Comparison of ENCODE assay signal across 20 mouse cellular contexts in genomic region chr9:116795240-116795955, GRCm38 (mm10).
"Had no signal": no experiment of that assay in that cellular context is flagged by ENCODE, and none has a peak within 500 bp of the region (broad histone marks: within the 10 kb centered on the region; RNA-seq: fewer than 3 reads in every experiment).

No protein-coding gene starts in this region.

- H3K4me2 ChIP-seq: kidney, embryonic 15.5 days; limb, embryonic 12.5 days; limb, embryonic 15.5 days; liver, embryonic 11.5 days; lung, embryonic 14.5 days; midbrain, embryonic 12.5 days; midbrain, embryonic 15.5 days; neural tube, embryonic 13.5 days had no signal

- H3K27me3 ChIP-seq: kidney, embryonic 15.5 days; limb, embryonic 12.5 days; limb, embryonic 15.5 days; midbrain, embryonic 12.5 days; midbrain, embryonic 15.5 days; neural tube, embryonic 13.5 days had no signal

- ATAC-seq: liver, postnatal 0 days; lung, postnatal 0 days; midbrain, embryonic 15.5 days had no signal

- H3K9ac ChIP-seq: kidney, embryonic 15.5 days; limb, embryonic 12.5 days; limb, embryonic 15.5 days; liver, embryonic 14.5 days; liver, postnatal 0 days; lung, embryonic 14.5 days; midbrain, embryonic 12.5 days; midbrain, embryonic 15.5 days; neural tube, embryonic 13.5 days had no signal

- H3K4me3 ChIP-seq: kidney, embryonic 15.5 days; limb, embryonic 12.5 days; limb, embryonic 15.5 days; midbrain, embryonic 12.5 days; midbrain, embryonic 15.5 days; myocyte; neural tube, embryonic 13.5 days had no signal

- H3K27ac ChIP-seq: kidney, embryonic 15.5 days; limb, embryonic 12.5 days; limb, embryonic 15.5 days; liver, embryonic 14.5 days; macrophage; midbrain, embryonic 12.5 days; midbrain, embryonic 15.5 days; neural tube, embryonic 13.5 days had no signal

- DNase-seq: kidney, postnatal 10 days; kidney, postnatal 36 days; left cerebral cortex, postnatal 4 days; liver, postnatal 0 days; lung, embryonic 14.5 days; retina, postnatal 1 day; right cerebral cortex, postnatal 25 days; thymus, adult 18-20 months; thymus, postnatal 4 days had no signal

- H3K9me3 ChIP-seq: kidney, embryonic 15.5 days; limb, embryonic 12.5 days; limb, embryonic 15.5 days; midbrain, embryonic 12.5 days; midbrain, embryonic 15.5 days; neural tube, embryonic 13.5 days had no signal

- H3K4me1 ChIP-seq: kidney, embryonic 15.5 days; limb, embryonic 12.5 days; limb, embryonic 15.5 days; midbrain, embryonic 12.5 days; midbrain, embryonic 15.5 days had no signal

- H3K36me3 ChIP-seq: kidney, embryonic 15.5 days; limb, embryonic 15.5 days; midbrain, embryonic 12.5 days; midbrain, embryonic 15.5 days; neural tube, embryonic 13.5 days had no signal
